Mouse (Mus musculus) midbrain, embryonic 10.5 days (tissue): ENCODE measurements around the gene Sema4d. TPM values are rescaled to one million over a fixed set of nuclear protein-coding genes. Genes with fewer than 3 reads are reported as not detected.
A peak's percentile ranks its signal among the peaks of the same experiment; 100 is the strongest.
"Not testable (repeated sequence)": the region's sequence is repeated elsewhere in the genome, so short reads cannot be mapped to it uniquely, and the experiment has no call there.

Experiments used
- DNase-seq: peaks from one replicate; pipeline ENCODE4 v3.0.0-alpha.2; 2017; ENCODE audit warnings: low spot score
- H3K27ac ChIP-seq: fragments of 300-500 bp; sonication (generic); replicated peaks from 2 replicates; pipeline ENCODE4 v1.5.1; 2016; ENCODE audit warnings: mild to moderate bottlenecking
- H3K27me3 ChIP-seq: fragments of 300-500 bp; sonication (generic); 2 replicates; pipeline ENCODE4 v1.6.1; 2016; ENCODE audit warnings: low read depth, mild to moderate bottlenecking; ENCODE audit not compliant: poor library complexity, severe bottlenecking
- H3K36me3 ChIP-seq: fragments of 300-500 bp; sonication (generic); 2 replicates; pipeline ENCODE4 v1.6.1; 2016; ENCODE audit warnings: mild to moderate bottlenecking, moderate library complexity
- H3K4me1 ChIP-seq: fragments of 300-500 bp; sonication (generic); 2 replicates; pipeline ENCODE4 v1.6.1; 2016
- H3K4me3 ChIP-seq: fragments of 300-500 bp; sonication (generic); 2 replicates; pipeline ENCODE4 v1.5.1; 2016; ENCODE audit warnings: mild to moderate bottlenecking, moderate library complexity
- H3K9me3 ChIP-seq: fragments of 300-500 bp; sonication (generic); replicated peaks from 2 replicates; pipeline ENCODE4 v1.6.1; 2016; ENCODE audit warnings: mild to moderate bottlenecking
- WGBS: fragments of 180-500 bp; shearing (Covaris S2); methylation state at CpG from one replicate; pipeline ENCODE4 v1.1.7; 2016; 5-methylcytosine and 5-hydroxymethylcytosine counted together
- polyA plus RNA-seq: library from polyadenylated mRNA; unstranded; fragments of >200 nt; fragmentation: Nextera tagmentation; extraction: Ambion mirVana; gene quantifications from 2 replicates; pipeline ENCODE4 v1.2.1, GENCODE M21; 2016

Gene Sema4d
- polyA plus RNA-seq, result 5.6 and 5.9 TPM in 2 replicates

DNA sequence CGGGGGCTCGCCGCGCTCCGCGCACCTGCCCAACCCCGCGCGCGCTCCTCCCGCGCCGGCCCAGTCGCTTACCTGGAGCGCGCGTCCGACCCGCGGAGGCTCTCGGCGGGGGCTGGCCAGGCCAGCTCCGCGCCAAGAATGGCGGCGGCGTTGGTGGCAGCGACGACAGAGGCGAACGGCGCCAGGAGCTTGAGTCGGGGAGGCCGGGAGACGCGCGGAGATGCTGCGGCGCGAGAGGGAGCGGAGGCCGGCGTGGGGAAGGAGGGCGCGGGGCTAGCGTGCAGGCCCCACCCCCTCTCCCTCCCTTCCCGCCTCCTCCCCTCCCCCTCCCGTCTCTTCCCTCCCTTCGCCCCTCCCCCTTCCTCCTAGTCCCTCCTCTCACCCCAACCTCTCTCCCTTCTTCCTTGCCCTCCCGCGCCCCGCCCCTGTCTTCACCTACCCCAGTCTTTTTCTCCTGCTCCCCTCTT lies at the start of gene Sema4d:
Sema4d (minus strand) TSS at position 323 of the 467 bp plus-strand sequence.
- 1% methylated on average over 45 of the region's 52 CpGs for WGBS
- Histone ChIP-seq H3K4me1 (peaks cover 27% of the 10 kb centered on the region), H3K27ac (peak within 1 kb of the TSS; percentile 85), H3K27me3 (peaks cover 54% of the 10 kb centered on the region), H3K36me3 (no peaks in the 10 kb centered on the region), H3K9me3 (no peaks in the 10 kb centered on the region), H3K4me3 (peak within 1 kb of the TSS; percentile 91)
- peak; percentile 74 for DNase-seq

DNA sequence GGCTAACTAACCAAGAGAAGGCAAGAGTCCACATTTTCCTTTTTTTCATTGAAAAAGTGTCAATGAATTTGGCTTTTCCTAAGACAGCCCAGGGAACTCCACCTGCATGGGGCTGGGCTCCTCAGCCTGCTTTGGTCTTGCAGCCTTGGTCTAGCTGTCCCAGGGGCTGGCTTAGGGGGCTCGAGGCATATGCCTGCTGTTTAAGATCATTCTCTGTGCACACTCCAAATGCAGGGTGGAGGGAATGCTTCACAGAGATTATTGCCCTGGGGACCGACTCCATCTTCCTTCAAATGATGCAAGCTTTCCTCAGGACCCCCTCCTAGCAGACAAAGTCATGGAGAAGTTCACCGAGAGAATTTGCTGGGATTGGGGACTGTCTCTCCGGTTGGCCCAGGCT lies 49.8 kb upstream of the Sema4d start:
- peaks cover 74% of the 10 kb centered on the region for H3K4me1 ChIP-seq
- no peak overlapping the region for H3K4me3 ChIP-seq
- H3K36me3 ChIP-seq, result peaks cover 7% of the 10 kb centered on the region; the same call in 1 of the 2 replicates
- DNase-seq, result no peak
- no peaks in the 10 kb centered on the region for H3K9me3 ChIP-seq
- 69% methylated on average over 4 of the region's 4 CpGs for WGBS
- no peak overlapping the region for H3K27ac ChIP-seq
- peaks cover 84% of the 10 kb centered on the region for H3K27me3 ChIP-seq

DNA sequence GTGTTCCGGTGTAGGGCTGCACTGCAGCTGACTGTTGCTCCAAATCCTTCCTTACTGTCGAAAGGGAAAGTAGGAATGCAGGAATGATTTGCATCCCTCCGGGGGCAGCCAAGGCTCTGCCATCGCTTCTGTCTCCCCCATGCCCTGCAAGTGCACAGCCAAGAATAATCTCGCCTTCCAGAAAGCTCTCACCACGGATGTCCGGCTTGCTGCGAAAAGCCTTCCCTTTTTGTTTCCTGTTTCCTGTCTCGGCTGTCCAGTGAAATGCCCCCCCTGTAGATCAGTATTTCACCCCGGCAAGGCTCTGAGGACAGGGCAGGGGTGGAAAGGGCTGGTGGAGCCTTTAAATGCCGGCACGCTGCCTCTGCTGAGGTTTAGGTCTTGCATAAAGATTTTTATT lies 49.2 kb upstream of the Sema4d start:
- DNase-seq, result no peak
- 8% methylated on average over 12 of the region's 12 CpGs for WGBS
- H3K36me3 ChIP-seq, result peaks cover 3% of the 10 kb centered on the region; the same call in 1 of the 2 replicates
- H3K4me1 ChIP-seq, result peaks cover 68% of the 10 kb centered on the region
- no peaks in the 10 kb centered on the region for H3K9me3 ChIP-seq
- H3K27me3 ChIP-seq, result peaks cover 88% of the 10 kb centered on the region
- H3K4me3 ChIP-seq, result peak overlapping the region; percentile 22; the same call in 1 of the 2 replicates
- peak overlapping the region; percentile 50 for H3K27ac ChIP-seq

DNA sequence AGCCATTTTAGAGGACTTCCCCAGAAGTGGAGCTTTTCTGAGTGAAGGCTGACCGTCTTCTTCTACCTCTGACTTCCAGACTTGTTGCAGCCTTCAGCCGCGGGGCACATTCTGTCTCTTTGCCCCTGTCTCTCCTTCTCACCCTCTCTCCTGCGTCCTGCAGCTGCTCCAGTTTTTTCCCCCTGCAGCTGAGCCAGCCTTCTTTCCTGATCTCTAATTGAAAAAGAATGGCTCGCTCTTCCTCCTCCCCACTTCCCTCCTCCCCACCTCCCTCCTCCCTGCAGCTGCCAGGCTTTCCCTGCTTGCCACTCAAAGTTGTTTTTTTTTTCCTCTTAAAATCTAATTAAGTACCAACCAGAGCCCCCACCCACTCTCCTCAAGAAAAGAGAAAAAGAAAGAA lies 48.6 kb upstream of the Sema4d start:
- peaks cover 88% of the 10 kb centered on the region for H3K27me3 ChIP-seq
- peak overlapping the region; percentile 22 for H3K4me3 ChIP-seq
- no peaks in the 10 kb centered on the region for H3K36me3 ChIP-seq
- no peak for DNase-seq
- peak overlapping the region; percentile 57 for H3K27ac ChIP-seq
- H3K9me3 ChIP-seq, result no peaks in the 10 kb centered on the region
- WGBS, result 6% methylated on average over 5 of the region's 5 CpGs
- H3K4me1 ChIP-seq, result peaks cover 63% of the 10 kb centered on the region

DNA sequence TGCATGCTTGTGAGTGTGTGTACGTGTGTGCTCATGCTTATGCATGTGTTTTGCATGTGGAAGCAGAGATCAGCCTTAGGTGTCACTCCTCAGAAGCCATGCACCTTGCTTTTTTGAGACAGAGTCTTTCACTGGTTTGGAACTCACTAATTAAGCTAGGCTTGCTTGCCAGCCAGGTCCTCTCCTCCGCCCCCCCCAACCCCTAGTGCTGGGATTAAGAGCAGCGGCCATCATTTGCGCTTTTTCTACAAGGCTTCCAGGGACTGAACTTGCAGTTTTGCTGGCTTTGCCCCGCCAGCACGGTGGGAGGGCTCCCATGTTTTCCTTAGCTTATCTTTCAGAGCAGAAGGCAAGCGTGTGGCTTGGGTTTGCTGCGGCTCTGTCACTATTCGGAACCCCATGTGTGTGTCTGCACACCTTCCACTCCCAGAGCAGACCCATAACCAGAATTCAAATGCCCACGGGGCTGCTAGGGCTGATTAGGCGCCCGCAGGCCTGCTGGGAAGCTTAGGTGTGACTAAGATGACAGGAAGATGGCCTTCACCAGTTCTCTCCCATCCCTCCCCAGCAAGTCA lies 48.1 kb upstream of the Sema4d start:
- Histone ChIP-seq H3K4me3 (peak overlapping the region; percentile 22), H3K27me3 (peaks cover 88% of the 10 kb centered on the region), H3K36me3 (no peaks in the 10 kb centered on the region), H3K27ac (peak overlapping the region; percentile 57), H3K9me3 (no peaks in the 10 kb centered on the region), H3K4me1 (peaks cover 61% of the 10 kb centered on the region)
- 7% methylated on average over 12 of the region's 12 CpGs for WGBS
- no peak for DNase-seq

DNA sequence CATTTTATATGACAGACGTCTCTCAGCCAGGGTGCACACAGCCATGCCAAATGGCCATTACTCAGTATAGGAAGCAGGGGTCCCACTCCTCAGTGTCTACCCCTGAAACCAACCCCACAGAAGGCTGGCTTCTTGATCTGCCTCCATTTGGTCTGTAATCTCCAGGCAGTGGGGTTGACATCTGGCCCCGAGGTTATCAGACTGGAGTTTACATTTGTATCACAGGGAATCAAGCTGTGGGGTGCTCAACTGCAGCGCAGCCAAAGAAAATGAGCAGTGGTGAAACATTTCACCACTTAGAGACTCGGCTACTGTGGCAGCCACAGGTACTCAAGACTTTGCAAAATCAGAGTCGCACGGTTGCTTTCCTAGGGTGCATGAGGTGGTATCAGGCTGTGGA lies 47.2 kb upstream of the Sema4d start:
- H3K27ac ChIP-seq, result no peak overlapping the region
- H3K4me3 ChIP-seq, result no peak overlapping the region
- peaks cover 93% of the 10 kb centered on the region for H3K27me3 ChIP-seq
- no peak for DNase-seq
- peaks cover 54% of the 10 kb centered on the region for H3K4me1 ChIP-seq
- no peaks in the 10 kb centered on the region for H3K36me3 ChIP-seq
- WGBS, result 36% methylated on average over 6 of the region's 6 CpGs
- H3K9me3 ChIP-seq, result no peaks in the 10 kb centered on the region

DNA sequence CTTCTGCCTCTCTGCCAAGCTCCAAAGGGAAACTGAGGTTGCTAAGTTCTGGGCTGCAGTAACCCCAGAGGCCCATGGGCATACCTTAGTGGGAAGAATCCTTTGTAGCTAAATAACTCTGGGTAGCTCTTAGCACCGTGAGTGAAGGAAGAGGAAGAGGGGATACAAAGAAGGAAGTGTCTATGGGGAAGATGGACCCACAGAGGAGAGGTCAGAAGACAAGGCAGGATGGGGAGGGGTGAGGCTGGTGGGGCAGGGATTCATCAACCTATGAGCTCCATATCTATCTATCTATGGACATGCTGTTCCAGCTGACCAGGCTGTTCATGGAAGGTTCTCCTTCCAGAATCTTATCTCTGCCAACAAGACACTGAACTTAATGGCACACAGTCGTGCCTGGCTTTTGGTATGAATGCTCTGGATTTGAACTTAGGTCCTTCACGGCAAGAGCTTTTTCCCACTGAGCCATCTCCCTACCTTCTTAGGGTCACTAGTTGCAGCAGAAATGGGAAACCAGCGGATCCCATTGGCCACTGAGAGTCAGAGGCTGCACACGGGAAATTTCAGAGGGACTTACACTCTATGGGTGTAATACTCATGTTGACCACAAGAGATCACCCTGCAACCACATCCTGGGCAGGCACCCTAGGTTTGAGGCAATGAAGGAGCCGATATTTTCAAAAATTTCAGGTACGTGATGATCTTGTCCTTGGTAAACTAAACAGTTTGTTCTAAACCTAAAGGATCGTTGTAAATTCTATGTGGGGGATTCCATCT lies 45.9 kb upstream of the Sema4d start:
- H3K36me3 ChIP-seq, result no peaks in the 10 kb centered on the region
- no peak overlapping the region for H3K27ac ChIP-seq
- H3K4me1 ChIP-seq, result peaks cover 44% of the 10 kb centered on the region
- H3K27me3 ChIP-seq, result peaks cover 91% of the 10 kb centered on the region
- no peaks in the 10 kb centered on the region for H3K9me3 ChIP-seq
- 25% methylated on average over 8 of the region's 8 CpGs for WGBS
- DNase-seq, result no peak
- H3K4me3 ChIP-seq, result no peak overlapping the region

DNA sequence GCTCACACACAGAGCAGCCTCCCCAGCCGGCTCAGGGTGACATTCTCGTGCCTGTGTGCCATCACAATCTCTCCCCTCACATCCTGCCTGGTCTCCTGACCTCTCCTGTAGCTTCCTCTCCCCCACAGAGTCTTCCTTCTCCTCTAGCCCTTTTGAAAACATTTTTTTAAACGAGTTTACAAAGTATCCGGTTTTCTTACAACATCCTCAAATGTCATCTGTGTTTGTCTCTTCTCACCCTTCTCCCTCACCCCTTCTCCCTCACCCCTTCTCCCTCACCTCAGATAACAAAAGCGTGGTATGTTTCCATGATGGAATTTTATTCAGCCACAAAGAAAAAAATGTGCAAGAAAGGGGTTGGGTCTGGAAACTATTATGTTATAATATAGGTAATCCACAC lies 43.9 kb upstream of the Sema4d start:
- Histone ChIP-seq H3K27ac (no peak overlapping the region), H3K27me3 (peaks cover 75% of the 10 kb centered on the region), H3K36me3 (no peaks in the 10 kb centered on the region), H3K9me3 (no peaks in the 10 kb centered on the region), H3K4me3 (no peak overlapping the region), H3K4me1 (peaks cover 39% of the 10 kb centered on the region)
- no peak for DNase-seq
- 56% methylated on average over 5 of the region's 5 CpGs for WGBS

DNA sequence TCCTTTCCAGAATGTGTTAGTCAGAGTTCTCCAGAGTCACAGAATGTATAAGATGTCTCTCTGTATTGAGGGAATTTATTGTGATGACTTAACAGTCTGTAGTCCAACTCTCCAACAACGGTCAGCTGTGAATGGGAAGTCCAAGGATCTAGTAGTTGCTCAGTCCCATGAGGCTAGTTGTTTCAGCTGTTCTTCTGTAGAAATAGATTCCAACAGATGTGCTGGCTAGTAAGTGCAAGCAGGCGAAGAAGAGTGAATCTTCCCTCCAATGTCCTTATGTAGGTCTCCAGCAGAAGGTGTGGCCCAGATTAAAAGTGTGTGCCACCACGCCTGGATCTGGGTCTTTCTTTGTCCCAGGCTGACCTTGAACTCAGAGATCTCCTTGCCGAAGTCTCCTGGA lies 41.7 kb upstream of the Sema4d start:
- 92% methylated on average over 4 of the region's 4 CpGs for WGBS
- not testable (repeated sequence) for DNase-seq, H3K27ac ChIP-seq, H3K36me3 ChIP-seq, H3K9me3 ChIP-seq, H3K4me3 ChIP-seq
- Histone ChIP-seq H3K4me1 (peaks cover 21% of the 10 kb centered on the region), H3K27me3 (peaks cover 53% of the 10 kb centered on the region)

DNA sequence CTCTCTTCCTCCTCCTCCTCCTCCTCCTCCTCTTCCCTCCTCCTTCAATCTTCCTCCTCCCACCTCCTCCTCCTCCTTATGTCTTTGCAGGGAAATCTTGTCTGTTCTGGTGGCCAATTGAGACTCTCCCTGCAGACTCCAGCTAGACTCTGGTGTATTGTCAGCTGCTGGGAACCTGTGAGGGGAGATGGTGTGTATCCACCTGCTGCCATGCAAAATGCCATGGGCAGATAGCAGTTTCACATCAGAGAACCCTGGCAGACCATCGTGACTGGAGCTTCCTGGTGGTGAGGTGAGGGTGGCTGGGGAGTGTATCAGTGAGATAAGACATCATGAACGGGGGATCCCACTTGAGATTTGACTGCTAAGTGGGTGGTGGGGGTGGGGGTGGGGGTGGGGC lies 41.0 kb upstream of the Sema4d start:
- peaks cover 21% of the 10 kb centered on the region for H3K4me1 ChIP-seq
- H3K27ac ChIP-seq, result 0 out of 2 replicates have a peak overlapping the region, but pooled peaks have one; percentile 1
- H3K9me3 ChIP-seq, result no peaks in the 10 kb centered on the region
- 79% methylated on average over 2 of the region's 2 CpGs for WGBS
- no peak for DNase-seq
- H3K4me3 ChIP-seq, result no peak overlapping the region
- peaks cover 47% of the 10 kb centered on the region for H3K27me3 ChIP-seq
- H3K36me3 ChIP-seq, result no peaks in the 10 kb centered on the region

DNA sequence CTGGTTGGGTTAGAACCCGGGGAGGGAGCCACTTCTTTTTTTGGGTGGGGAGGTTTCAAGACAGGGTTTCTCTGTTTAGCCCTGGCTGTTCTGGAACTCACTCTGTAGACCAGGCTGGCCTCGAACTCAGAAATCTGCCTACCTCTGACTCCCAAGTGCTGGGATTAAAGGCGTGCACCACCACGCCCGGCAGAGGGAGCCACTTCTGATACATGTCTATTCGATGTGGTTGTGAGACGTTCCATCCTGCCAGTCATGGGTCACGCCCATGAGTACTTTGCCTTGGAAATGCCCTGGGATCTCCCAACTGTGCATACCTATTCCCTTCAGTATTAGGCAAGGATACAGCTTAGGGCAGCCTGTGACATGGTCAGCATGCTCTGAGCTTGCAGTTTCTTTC lies 40.5 kb upstream of the Sema4d start:
- not testable (repeated sequence) for DNase-seq, H3K27ac ChIP-seq, H3K4me3 ChIP-seq, H3K36me3 ChIP-seq, H3K9me3 ChIP-seq
- peaks cover 42% of the 10 kb centered on the region for H3K27me3 ChIP-seq
- peaks cover 21% of the 10 kb centered on the region for H3K4me1 ChIP-seq
- 71% methylated on average over 8 of the region's 8 CpGs for WGBS

DNA sequence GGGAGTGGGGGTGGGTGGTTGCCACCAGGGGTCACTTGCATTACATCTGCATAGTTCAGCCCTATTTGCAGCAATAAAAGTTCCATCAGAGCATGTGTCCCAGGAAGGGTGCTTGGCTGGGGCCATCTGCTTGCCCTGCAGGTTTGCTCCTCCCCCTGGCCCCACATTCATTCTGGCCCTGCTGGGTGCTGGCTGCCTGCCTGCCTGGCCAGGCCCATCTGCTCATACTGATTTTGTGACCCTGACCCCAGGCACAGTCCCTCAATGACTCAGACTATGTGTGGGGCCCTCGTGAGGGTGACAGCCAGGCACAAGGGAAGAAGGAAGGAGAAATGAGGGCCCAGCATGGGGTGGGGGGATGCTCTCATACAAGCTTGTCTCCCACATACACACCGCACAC lies 40.1 kb upstream of the Sema4d start:
- Histone ChIP-seq H3K36me3 (no peaks in the 10 kb centered on the region), H3K4me3 (no peak overlapping the region), H3K4me1 (peaks cover 21% of the 10 kb centered on the region), H3K27me3 (peaks cover 38% of the 10 kb centered on the region), H3K9me3 (no peaks in the 10 kb centered on the region), H3K27ac (peak overlapping the region; percentile 49; the same call in 1 of the 2 replicates)
- WGBS, result 64% methylated on average over 2 of the region's 2 CpGs
- no peak for DNase-seq

DNA sequence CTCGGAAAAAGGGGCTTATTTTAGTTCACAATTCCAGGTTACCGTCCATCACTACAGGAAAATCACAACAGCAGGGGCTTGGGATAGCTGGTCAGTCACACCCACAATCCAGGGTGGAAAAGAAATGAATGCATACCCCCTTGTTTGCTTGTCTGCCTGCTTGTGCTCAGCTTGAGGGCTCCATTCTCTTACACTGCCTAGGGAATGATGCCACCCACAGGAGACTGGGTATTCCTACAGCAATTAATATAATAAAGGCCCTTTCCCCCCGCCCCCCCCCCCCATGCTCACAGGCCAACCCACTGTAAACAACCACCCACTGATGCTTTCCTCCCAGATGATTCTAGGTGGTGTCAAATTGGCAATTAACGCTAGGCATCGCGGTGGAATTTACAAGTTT lies 38.9 kb upstream of the Sema4d start:
- Histone ChIP-seq H3K27me3 (peaks cover 26% of the 10 kb centered on the region), H3K36me3 (no peaks in the 10 kb centered on the region), H3K27ac (no peak overlapping the region), H3K4me1 (peaks cover 21% of the 10 kb centered on the region), H3K4me3 (no peak overlapping the region), H3K9me3 (no peaks in the 10 kb centered on the region)
- WGBS, result 86% methylated on average over 6 of the region's 6 CpGs
- no peak for DNase-seq
